Mouse (Mus musculus) kidney, postnatal 0 days (tissue): ENCODE measurements around the gene Cys1. TPM values are rescaled to one million over a fixed set of nuclear protein-coding genes. Genes with fewer than 3 reads are reported as not detected.

ENCODE experiments used
- ATAC-seq: fragments of 200-750 bp; cut with Nextera tagmentation; replicated peaks from 2 replicates; pipeline ENCODE4 v1.8.0; 2017; ENCODE audit warnings: low read depth, moderate number of reproducible peaks, moderate TSS enrichment, moderate library complexity; ENCODE audit not compliant: low FRiP score
- DNase-seq: peaks from one replicate; pipeline ENCODE4 v3.0.0-alpha.2; 2016; ENCODE audit warnings: low spot score
- H3K27ac ChIP-seq: fragments of 300-500 bp; sonication (generic); 2 replicates; pipeline ENCODE4 v1.5.1; 2014; ENCODE audit warnings: mild to moderate bottlenecking
- H3K27me3 ChIP-seq: fragments of 300-500 bp; sonication (generic); 2 replicates; pipeline ENCODE4 v1.6.1; 2014; ENCODE audit warnings: low read length, mixed read lengths; ENCODE audit not compliant: insufficient read depth
- H3K36me3 ChIP-seq: fragments of 300-500 bp; sonication (generic); 2 replicates; pipeline ENCODE4 v1.6.1; 2014; ENCODE audit warnings: low read length, mixed read lengths; ENCODE audit not compliant: insufficient read depth
- H3K4me1 ChIP-seq: fragments of 300-500 bp; sonication (generic); replicated peaks from 2 replicates; pipeline ENCODE4 v1.6.1; 2014; ENCODE audit warnings: antibody characterized with exemption, low read length, mixed read lengths; ENCODE audit not compliant: insufficient read depth
- H3K4me2 ChIP-seq: fragments of 300-500 bp; sonication (generic); 2 replicates; pipeline ENCODE4 v1.6.1; 2014; ENCODE audit warnings: mild to moderate bottlenecking, low read length, moderate library complexity, mixed read lengths
- H3K4me3 ChIP-seq: fragments of 300-500 bp; sonication (generic); replicated peaks from 2 replicates; pipeline ENCODE4 v1.5.1; 2014; ENCODE audit warnings: low read depth, low read length
- H3K9ac ChIP-seq: fragments of 300-500 bp; sonication (generic); 2 replicates; pipeline ENCODE4 v1.6.1; 2014; ENCODE audit warnings: low read depth, low read length
- H3K9me3 ChIP-seq: fragments of 300-500 bp; sonication (generic); replicated peaks from 2 replicates; pipeline ENCODE4 v1.6.1; 2016; ENCODE audit warnings: low read length, inconsistent platforms, mixed read lengths
- CTCF ChIP-seq: IDR thresholded peaks from 2 replicates; pipeline ENCODE4 v1.5.1; 2016; ENCODE audit warnings: antibody characterized with exemption, low read depth, mild to moderate bottlenecking, moderate library complexity
- WGBS: fragments of 180-500 bp; shearing (Covaris S2); extraction: QIAGEN DNeasy Blood & Tissue Kit; methylation state at CpG from one replicate; pipeline ENCODE4 v1.1.7; 2014; 5-methylcytosine and 5-hydroxymethylcytosine counted together
- polyA plus RNA-seq: library from polyadenylated mRNA; unstranded; fragments of >200 nt; fragmentation: Nextera tagmentation; extraction: Ambion mirVana; gene quantifications from 2 replicates; pipeline ENCODE4 v1.2.1, GENCODE M21; 2015

Cys1 gene
- polyA plus RNA-seq, 1 experiment from 2014 or later: 16.4 TPM

- DNase-seq (peak; percentile 97), ATAC-seq (peak; percentile 84)
- peaks cover 13% of the 10 kb centered on the region for H3K4me1 ChIP-seq
- peaks cover 33% of the 10 kb centered on the region for H3K36me3 ChIP-seq
- H3K4me3 ChIP-seq: peak overlapping the region; percentile 92
- TF ChIP-seq CTCF: no peak
- WGBS: under 1% methylated on average over 36 of the region's 36 CpGs
- H3K27me3 ChIP-seq: no peaks in the 10 kb centered on the region
- H3K4me2 ChIP-seq: peak overlapping the region; percentile 65
- H3K27ac ChIP-seq: peak overlapping the region; percentile 98
- H3K9me3 ChIP-seq: no peaks in the 10 kb centered on the region
- H3K9ac ChIP-seq: peak overlapping the region; percentile 98
Observed at GRCm38 (mm10) chr12:24651642-24652342, 29.8 kb downstream of the Cys1 start.

GRCm38 (mm10) chr12:24651063-24651557, 30.5 kb downstream of the Cys1 start, which contains the start of gene Klf11:
Gene Klf11 (plus strand): TSS chr12:24651274.
- Histone ChIP-seq H3K4me2 (peak within 1 kb of the TSS; percentile 65), H3K9ac (peak within 1 kb of the TSS; percentile 98), H3K4me3 (peak within 1 kb of the TSS; percentile 92), H3K4me1 (peaks cover 13% of the 10 kb centered on the region), H3K27ac (peak within 1 kb of the TSS; percentile 98), H3K27me3 (no peaks in the 10 kb centered on the region), H3K9me3 (no peaks in the 10 kb centered on the region), H3K36me3 (peaks cover 28% of the 10 kb centered on the region)
- WGBS: 2% methylated on average over 64 of the region's 68 CpGs
- DNase-seq: peak; percentile 98
- peak; percentile 33 for TF ChIP-seq CTCF
- ATAC-seq: peak; percentile 94

GRCm38 (mm10) chr12:24650415-24651062, 31.1 kb downstream of the Cys1 start:
- Histone ChIP-seq H3K9me3 (no peaks in the 10 kb centered on the region), H3K4me2 (peak overlapping the region; percentile 49), H3K36me3 (peaks cover 22% of the 10 kb centered on the region), H3K4me1 (peaks cover 13% of the 10 kb centered on the region), H3K27ac (peak overlapping the region; percentile 68), H3K27me3 (no peaks in the 10 kb centered on the region), H3K9ac (no peak overlapping the region), H3K4me3 (peak overlapping the region; percentile 92)
- ATAC-seq: no peak; the same call in 1 of the 2 replicates
- 4% methylated on average over 22 of the region's 22 CpGs for whole genome bisulfite sequencing
- no peak for DNase-seq
- no peak for TF ChIP-seq CTCF

GRCm38 (mm10) chr12:24648094-24648493, 33.5 kb downstream of the Cys1 start:
- DNase-seq (no peak), ATAC-seq (no peak)
- WGBS: 65% methylated on average over 1 of the region's 1 CpGs
- Histone ChIP-seq H3K27ac (no peak overlapping the region), H3K4me2 (no peak overlapping the region), H3K9ac (no peak overlapping the region), H3K27me3 (no peaks in the 10 kb centered on the region), H3K4me3 (no peak overlapping the region), H3K4me1 (peaks cover 13% of the 10 kb centered on the region), H3K9me3 (no peaks in the 10 kb centered on the region), H3K36me3 (no peaks in the 10 kb centered on the region)
- TF ChIP-seq CTCF: no peak

- TF ChIP-seq CTCF: no peak
- ATAC-seq: no peak
- WGBS: 82% methylated on average over 6 of the region's 6 CpGs
Observed at GRCm38 (mm10) chr12:24645901-24646300, 35.7 kb downstream of the Cys1 start.

GRCm38 (mm10) chr12:24644125-24644571, 37.5 kb downstream of the Cys1 start:
- TF ChIP-seq CTCF: no peak
- DNase-seq: peak; percentile 31
- H3K9ac ChIP-seq: no peak overlapping the region
- no peaks in the 10 kb centered on the region for H3K36me3 ChIP-seq
- H3K27ac ChIP-seq: no peak overlapping the region
- WGBS: 13% methylated on average over 1 of the region's 1 CpGs
- H3K4me3 ChIP-seq: no peak overlapping the region
- H3K4me1 ChIP-seq: no peaks in the 10 kb centered on the region
- H3K9me3 ChIP-seq: no peaks in the 10 kb centered on the region
- no peaks in the 10 kb centered on the region for H3K27me3 ChIP-seq
- H3K4me2 ChIP-seq: no peak overlapping the region
- peak; percentile 33; the same call in 1 of the 2 replicates for ATAC-seq

More at GRCm38 (mm10) chr12:24645901-24646300, 35.7 kb downstream of the Cys1 start:
- Histone ChIP-seq H3K27me3 (no peaks in the 10 kb centered on the region), H3K9me3 (no peaks in the 10 kb centered on the region), H3K4me3 (no peak overlapping the region), H3K4me2 (no peak overlapping the region), H3K27ac (no peak overlapping the region), H3K9ac (no peak overlapping the region), H3K36me3 (no peaks in the 10 kb centered on the region), H3K4me1 (0 out of 2 replicates have a peak, but pooled peaks cover 6% of the 10 kb centered on the region)
- no peak for DNase-seq
